Mouse (Mus musculus) brain, embryonic 14.5 days (tissue): ENCODE measurements around the gene Lcor.

Experiments
- CTCF ChIP-seq: fragments of 200-500 bp; IDR thresholded peaks from 2 replicates; pipeline ENCODE4 v1.5.1; 2012; ENCODE audit warnings: inconsistent platforms, mild to moderate bottlenecking, moderate library complexity, borderline replicate concordance; ENCODE audit not compliant: insufficient read depth, insufficient read length; ENCODE audit errors: extremely low read depth
- POLR2A ChIP-seq: fragments of 200-500 bp; IDR thresholded peaks from 2 replicates; pipeline ENCODE4 v1.6.1; 2012; ENCODE audit warnings: mild to moderate bottlenecking, inconsistent platforms, borderline replicate concordance; ENCODE audit not compliant: poor library complexity, insufficient read depth, insufficient read length, severe bottlenecking; ENCODE audit errors: extremely low read depth

DNA sequence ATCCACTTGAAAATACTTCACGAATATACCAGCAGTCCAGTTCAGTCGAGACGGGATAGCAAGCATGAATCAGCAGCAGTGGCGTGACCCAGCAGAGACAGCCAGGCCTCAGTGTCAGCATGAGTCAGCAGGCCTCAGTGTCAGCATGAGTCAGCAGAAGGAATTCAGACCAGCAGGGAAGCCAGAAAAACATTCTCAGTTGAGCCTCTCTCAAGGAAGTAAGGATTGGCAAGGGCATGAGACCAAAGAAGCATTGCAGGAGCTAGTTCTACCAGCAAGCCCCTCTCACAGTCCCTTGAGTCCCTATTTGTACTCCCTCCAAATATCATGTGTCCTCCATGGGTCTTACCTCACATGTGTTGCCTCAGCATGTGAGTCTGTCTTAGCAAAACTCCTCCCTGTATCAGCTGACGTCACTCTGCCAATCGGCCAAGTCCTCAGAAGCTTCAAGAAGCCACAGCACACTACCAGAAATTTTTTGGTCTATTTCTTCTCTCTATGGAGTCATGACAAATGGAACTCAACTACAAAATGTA lies 27.3 kb upstream of the Lcor start:
- no peak for TF ChIP-seq CTCF
- no peak for TF ChIP-seq POLR2A
